Mouse (Mus musculus): ENCODE results near the gene Stx2. TPM values are rescaled to one million over a fixed set of nuclear protein-coding genes. Genes with fewer than 3 reads are reported as not detected.

Stx2 gene
- polyA plus RNA-seq, 1 experiment from 2014 or later = 28.0 TPM

DNA sequence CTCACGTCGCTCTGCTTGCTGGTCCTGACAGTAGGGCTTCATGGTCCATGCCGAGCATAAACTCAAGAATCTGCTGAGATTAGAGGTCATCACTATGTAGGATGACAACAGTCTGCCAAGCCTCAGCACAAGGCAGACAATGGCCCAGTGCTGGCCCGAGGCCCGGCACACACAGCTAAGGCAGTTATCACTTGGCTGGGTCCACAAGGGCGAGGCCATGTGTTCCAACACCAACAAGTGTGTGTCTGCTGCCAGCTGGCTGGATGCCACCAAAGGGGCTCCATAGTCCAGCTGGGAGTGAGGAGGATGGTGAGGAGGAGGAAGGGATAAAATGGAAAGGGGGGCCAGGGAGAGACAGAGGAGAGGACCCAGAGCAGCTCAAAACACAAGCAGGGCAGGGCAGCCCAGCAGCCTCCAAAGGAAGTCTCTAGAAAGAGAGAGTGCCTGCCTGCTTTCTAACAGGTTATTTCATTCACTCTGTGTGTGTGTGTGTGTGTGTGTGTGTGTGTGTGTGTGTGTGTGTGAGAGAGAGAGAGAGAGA lies 72.9 kb downstream of the Stx2 start:
- 0 out of 2 replicates have a peak, but pooled peaks have one; percentile 8 for ATAC-seq (ENCODE audit: low FRiP score, low read depth)
- H3K9me3 ChIP-seq = no peaks in the 10 kb centered on the region
- no peak overlapping the region for H3K4me2 ChIP-seq (replicated peaks)
- WGBS = 75% methylated on average over 6 of the region's 6 CpGs
- H3K36me3 ChIP-seq = no peaks in the 10 kb centered on the region
- no peaks in the 10 kb centered on the region for H3K27me3 ChIP-seq
- no peak overlapping the region for H3K27ac ChIP-seq
- 0 out of 2 replicates have a peak, but pooled peaks cover 3% of the 10 kb centered on the region for H3K4me1 ChIP-seq
- H3K4me3 ChIP-seq = no peak overlapping the region
- H3K9ac ChIP-seq = no peak overlapping the region

Other genes starting within 250 kb of the Stx2 start
- 0.04 and 0.08 TPM in 2 replicates for gene Rimbp2, start 55.1 kb downstream of the Stx2 start, polyA plus RNA-seq (2015; fragmentation: Nextera tagmentation; extraction: Ambion mirVana)
- 561 and 579 TPM in 2 replicates for gene Ran, start 11.5 kb upstream of the Stx2 start, polyA plus RNA-seq (2015; fragmentation: Nextera tagmentation; extraction: Ambion mirVana)
- gene Adgrd1, start 88.2 kb upstream of the Stx2 start, polyA plus RNA-seq (2015; fragmentation: Nextera tagmentation; extraction: Ambion mirVana) = 0.19 and 0.24 TPM in 2 replicates

Data from limb, embryonic 13.5 days (tissue).